Mouse (Mus musculus) cerebellum, adult 2 months (tissue): Measurements from ENCODE around the gene Faah. TPM values are rescaled to one million over a fixed set of nuclear protein-coding genes. Genes with fewer than 3 reads are reported as not detected.

Experiments
- DNase-seq, 2 experiments: peaks; one replicate each; pipeline ENCODE4 v3.0.0; 2021
- H3K27ac ChIP-seq: fragments of 200-500 bp; 2 replicates; pipeline ENCODE4 v1.5.1; 2012; ENCODE audit warnings: low read length, control low read depth, inconsistent platforms; ENCODE audit not compliant: insufficient read depth
- H3K27me3 ChIP-seq: fragments of 200-500 bp; 2 replicates; pipeline ENCODE4 v1.6.1; 2012; ENCODE audit warnings: inconsistent platforms, mild to moderate bottlenecking, low read length, moderate library complexity; ENCODE audit not compliant: control insufficient read depth, insufficient read depth
- H3K4me1 ChIP-seq: fragments of 200-500 bp; 2 replicates; pipeline ENCODE4 v1.6.1; 2011; ENCODE audit warnings: low read length; ENCODE audit not compliant: control insufficient read depth, insufficient read depth
- H3K4me3 ChIP-seq: fragments of 200-500 bp; replicated peaks from 2 replicates; pipeline ENCODE3; 2011; ENCODE audit warnings: mild to moderate bottlenecking, low read depth, low read length, control low read depth; ENCODE audit not compliant: insufficient read depth
- CTCF ChIP-seq: fragments of 200-500 bp; IDR thresholded peaks from 2 replicates; pipeline ENCODE4 v1.5.1; 2011; ENCODE audit warnings: low read depth, mild to moderate bottlenecking, control low read depth, low read length, moderate library complexity, borderline replicate concordance; ENCODE audit not compliant: insufficient read depth
- POLR2A ChIP-seq: fragments of 200-500 bp; IDR thresholded peaks from 2 replicates; pipeline ENCODE4 v1.6.1; 2011; ENCODE audit warnings: low read length, control low read depth, borderline replicate concordance; ENCODE audit not compliant: insufficient read depth
- WGBS: fragments of 180-500 bp; shearing (Covaris S2); methylation state at CpG from one replicate; pipeline ENCODE4 v1.1.7; 2018; 5-methylcytosine and 5-hydroxymethylcytosine counted together
- polyA plus RNA-seq: library from polyadenylated mRNA; depleted of rRNA; stranded (reverse); fragments of >200 nt; gene quantifications from 2 replicates; pipeline ENCODE4 v1.2.3, GENCODE M21; 2012

Gene Faah
- polyA plus RNA-seq, 1 experiment, result 61.8 TPM

GRCm38 (mm10) chr4:116016862-116017299 is 845 bp downstream of the Faah start:
- no peaks in the 10 kb centered on the region for H3K4me1 ChIP-seq
- H3K27ac ChIP-seq, result peak overlapping the region; percentile 47
- H3K27me3 ChIP-seq, result no peaks in the 10 kb centered on the region
- TF ChIP-seq POLR2A, result no peak
- TF ChIP-seq CTCF, result no peak
- H3K4me3 ChIP-seq, result peak overlapping the region; percentile 88
- DNase-seq, result peak in 1 of 2 experiments; percentile 25
- 5% methylated on average over 16 of the region's 16 CpGs for WGBS

GRCm38 (mm10) chr4:116016396-116016795 is 1.3 kb downstream of the Faah start:
- Histone ChIP-seq H3K4me3 (peak overlapping the region; percentile 88), H3K27me3 (no peaks in the 10 kb centered on the region), H3K27ac (no peak overlapping the region), H3K4me1 (no peaks in the 10 kb centered on the region)
- 42% methylated on average over 3 of the region's 3 CpGs for WGBS
- TF ChIP-seq POLR2A, result no peak
- no peak for TF ChIP-seq CTCF
- DNase-seq, result no peak

DNA sequence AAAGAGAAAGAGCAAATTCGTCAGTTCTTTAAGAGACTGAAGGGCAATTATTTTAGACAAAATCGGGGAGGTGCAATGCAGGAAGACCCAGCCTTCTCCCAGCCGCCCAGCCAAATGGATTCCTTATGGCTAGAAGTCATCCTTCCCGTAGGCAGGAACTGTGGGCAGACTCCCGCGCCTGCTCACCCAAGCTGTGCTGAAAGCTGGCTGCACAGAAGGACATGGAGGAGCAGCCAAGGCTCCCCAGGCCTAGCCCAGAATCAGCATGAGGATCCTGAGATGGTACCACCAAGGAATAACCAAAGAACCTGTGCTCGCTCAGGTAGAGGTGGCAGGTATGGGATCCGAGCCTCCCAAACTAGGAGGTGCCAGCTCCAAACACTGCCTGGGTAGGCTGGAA is 1.7 kb downstream of the Faah start:
- DNase-seq, result peak; percentile 58 to 67
- Histone ChIP-seq H3K27ac (no peak overlapping the region), H3K4me1 (no peaks in the 10 kb centered on the region), H3K4me3 (peak overlapping the region; percentile 88), H3K27me3 (no peaks in the 10 kb centered on the region)
- TF ChIP-seq POLR2A (no peak), CTCF (no peak)
- WGBS, result 16% methylated on average over 8 of the region's 8 CpGs

DNA sequence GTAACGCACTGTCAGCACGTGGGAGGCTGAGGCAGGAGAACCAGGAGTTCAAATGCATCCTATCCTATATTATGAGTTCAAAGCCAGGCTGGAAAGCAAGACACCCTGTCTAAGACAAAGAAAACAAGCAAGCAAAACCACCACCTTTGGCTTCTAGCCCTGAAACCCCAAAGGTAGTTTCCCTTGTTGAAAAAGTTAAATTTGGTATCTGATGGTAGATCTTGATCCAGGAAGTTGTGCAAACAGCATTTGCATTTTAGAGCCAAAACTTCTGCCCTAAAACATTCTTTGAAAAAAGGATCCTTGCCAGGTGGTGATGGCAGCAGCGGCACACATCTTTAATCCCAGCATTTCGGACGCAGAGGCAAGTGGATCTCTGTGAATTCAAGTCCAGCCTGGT is 2.2 kb downstream of the Faah start:
- H3K27ac ChIP-seq, result no peak overlapping the region
- no peak for DNase-seq
- TF ChIP-seq CTCF, result no peak
- TF ChIP-seq POLR2A, result no peak
- no peaks in the 10 kb centered on the region for H3K27me3 ChIP-seq
- no peak overlapping the region for H3K4me3 ChIP-seq
- 75% methylated on average over 5 of the region's 5 CpGs for WGBS
- no peaks in the 10 kb centered on the region for H3K4me1 ChIP-seq

DNA sequence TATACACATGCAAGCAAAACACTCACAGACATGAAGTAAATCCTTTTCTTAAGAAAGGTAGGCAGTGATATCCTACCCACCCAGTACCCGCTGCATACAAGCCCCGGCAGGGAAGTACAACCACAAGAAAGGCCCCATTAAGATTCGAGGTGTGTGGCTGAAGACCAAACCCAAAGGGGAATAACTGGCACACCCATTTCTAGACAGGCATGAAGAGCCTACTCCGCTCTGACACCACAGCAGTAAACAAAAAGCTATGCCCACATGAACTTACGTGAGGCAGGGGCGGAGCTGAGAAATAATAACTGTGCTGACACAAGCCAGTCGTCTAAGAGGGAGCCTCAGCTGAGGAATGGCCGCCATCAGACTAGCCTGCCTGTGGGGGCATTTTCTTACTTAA is 7.5 kb downstream of the Faah start:
- no peaks in the 10 kb centered on the region for H3K27me3 ChIP-seq
- peaks cover 10% of the 10 kb centered on the region for H3K4me1 ChIP-seq
- H3K4me3 ChIP-seq, result no peak overlapping the region
- whole genome bisulfite sequencing, result 76% methylated on average over 8 of the region's 8 CpGs
- TF ChIP-seq POLR2A (no peak), CTCF (no peak)
- no peak for DNase-seq
- H3K27ac ChIP-seq, result no peak overlapping the region

DNA sequence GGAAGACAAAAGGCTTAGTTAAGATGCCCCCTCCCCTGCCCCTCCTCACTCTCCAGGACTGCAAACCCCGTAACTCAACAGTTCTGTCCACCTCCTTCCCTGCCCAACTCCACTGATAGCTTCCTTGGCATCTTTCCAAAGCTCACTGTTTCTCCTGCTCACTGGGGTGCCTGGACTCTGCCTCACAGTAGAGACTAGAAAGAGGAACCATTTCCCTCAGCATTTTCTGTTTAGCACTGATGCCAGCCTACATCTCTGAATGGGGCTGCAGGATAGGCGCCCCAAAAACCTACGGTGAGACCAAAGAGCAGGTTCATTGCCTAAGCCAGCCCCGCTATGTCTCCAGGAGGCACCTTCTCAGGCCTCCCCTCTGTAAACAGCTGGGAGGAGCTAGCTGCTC is 16.5 kb downstream of the Faah start:
- WGBS, result 73% methylated on average over 4 of the region's 4 CpGs
- DNase-seq, result no peak
- TF ChIP-seq POLR2A (no peak), CTCF (no peak)
- H3K27ac ChIP-seq, result no peak overlapping the region
- H3K27me3 ChIP-seq, result no peaks in the 10 kb centered on the region
- H3K4me1 ChIP-seq, result peaks cover 7% of the 10 kb centered on the region
- H3K4me3 ChIP-seq, result no peak overlapping the region

- H3K27ac ChIP-seq, result no peak overlapping the region
- H3K4me1 ChIP-seq, result peaks cover 4% of the 10 kb centered on the region
- DNase-seq, result no peak
- H3K4me3 ChIP-seq, result no peak overlapping the region
- 52% methylated on average over 6 of the region's 6 CpGs for WGBS
- TF ChIP-seq POLR2A (no peak), CTCF (no peak)
- no peaks in the 10 kb centered on the region for H3K27me3 ChIP-seq
Observed at GRCm38 (mm10) chr4:116000671-116001070, 17.1 kb downstream of the Faah start.

DNA sequence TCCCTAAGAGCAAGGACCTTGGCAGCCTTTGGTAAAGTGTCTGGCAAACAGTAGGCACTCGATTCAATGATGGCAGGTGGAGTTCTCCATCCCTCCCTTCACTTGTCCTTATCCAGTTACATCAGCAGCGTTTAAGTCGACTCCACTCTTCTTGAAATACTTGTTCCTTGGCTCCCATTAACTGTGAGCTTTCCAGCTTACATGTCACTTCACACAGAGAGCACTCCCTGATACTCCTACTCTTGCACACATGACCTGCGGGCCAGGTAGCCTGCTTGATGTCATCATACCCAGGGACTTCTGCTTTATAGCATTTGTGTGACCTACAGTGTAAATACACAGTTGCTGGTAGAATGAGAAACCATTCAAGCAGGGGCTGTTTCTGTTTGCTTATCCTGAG is 21.0 kb downstream of the Faah start:
- Histone ChIP-seq H3K27ac (no peak overlapping the region), H3K4me1 (no peaks in the 10 kb centered on the region), H3K27me3 (no peaks in the 10 kb centered on the region), H3K4me3 (no peak overlapping the region)
- no peak for DNase-seq
- no peak for TF ChIP-seq POLR2A
- no peak for TF ChIP-seq CTCF
- WGBS, result 55% methylated on average over 4 of the region's 4 CpGs
